Mouse (Mus musculus) MEL (cell line): ENCODE data around the gene Herc1. TPM values are rescaled to one million over a fixed set of nuclear protein-coding genes. Genes with fewer than 3 reads are reported as not detected.

ENCODE experiments used
- DNase-seq: peaks from one replicate; pipeline ENCODE4 v3.0.0; 2011; ENCODE audit warnings: low read depth, low spot score
- H3K27ac ChIP-seq: 2 replicates; pipeline ENCODE4 v1.5.1; 2012; ENCODE audit warnings: low read depth, mild to moderate bottlenecking, control low read depth, low read length, moderate library complexity; ENCODE audit not compliant: control insufficient read depth
- H3K27me3 ChIP-seq, 2 experiments: fragments of 150-350 bp in 1 of 2; sonication (generic) in 1 of 2; 2 replicates each; pipeline ENCODE4 v1.6.1; 2012; ENCODE audit warnings: low read length in 2 of 2, mild to moderate bottlenecking in 2 of 2, improper control_type of control experiment in 1 of 2, moderate library complexity in 1 of 2; ENCODE audit not compliant: insufficient read depth in 2 of 2, control insufficient read depth in 1 of 2
- H3K36me3 ChIP-seq, 2 experiments: 2 replicates each; pipeline ENCODE4 v1.6.1; 2012 to 2014; ENCODE audit warnings: low read length in 2 of 2, improper control_type of control experiment in 1 of 2, inconsistent platforms in 1 of 2, mild to moderate bottlenecking in 1 of 2; ENCODE audit not compliant: insufficient read depth in 2 of 2, control insufficient read depth in 1 of 2
- H3K4me1 ChIP-seq, 2 experiments: fragments of 150-350 bp in 1 of 2; sonication (generic) in 1 of 2; 2 replicates each; pipeline ENCODE4 v1.6.1; 2012; ENCODE audit warnings: low read length in 2 of 2, improper control_type of control experiment in 1 of 2, mild to moderate bottlenecking in 1 of 2; ENCODE audit not compliant: insufficient read depth in 2 of 2, control insufficient read depth in 1 of 2
- H3K4me3 ChIP-seq, 2 experiments: fragments of 150-350 bp in 1 of 2; sonication (generic) in 1 of 2; 2 replicates each; pipeline ENCODE4 v1.5.1; 2012; ENCODE audit warnings: low read depth in 2 of 2, low read length in 2 of 2, mild to moderate bottlenecking in 2 of 2, moderate library complexity in 2 of 2, control low read depth in 1 of 2, improper control_type of control experiment in 1 of 2; ENCODE audit not compliant: control insufficient read depth in 1 of 2, insufficient read depth in 1 of 2
- H3K79me2 ChIP-seq: 2 replicates; pipeline ENCODE4 v1.6.1; 2012; ENCODE audit warnings: mild to moderate bottlenecking, low read length, moderate library complexity; ENCODE audit not compliant: control insufficient read depth, poor library complexity, insufficient read depth
- H3K9ac ChIP-seq: 2 replicates; pipeline ENCODE4 v1.6.1; 2012; ENCODE audit warnings: low read depth, mild to moderate bottlenecking, control low read depth, low read length, moderate library complexity; ENCODE audit not compliant: control insufficient read depth, poor library complexity, severe bottlenecking
- H3K9me3 ChIP-seq: fragments of 150-350 bp; sonication (generic); replicated peaks from 2 replicates; pipeline ENCODE4 v1.6.1; 2012; ENCODE audit warnings: mild to moderate bottlenecking, low read length, improper control_type of control experiment, moderate library complexity; ENCODE audit not compliant: insufficient read depth
- CHD1 ChIP-seq: IDR thresholded peaks from 2 replicates; pipeline ENCODE4 v1.6.1; 2012; ENCODE audit warnings: low read depth, mild to moderate bottlenecking, inconsistent platforms, low read length, improper control_type of control experiment
- CHD2 ChIP-seq: IDR thresholded peaks from 2 replicates; pipeline ENCODE4 v1.6.1; 2011; ENCODE audit warnings: low read length, improper control_type of control experiment
- CTCF ChIP-seq, 3 experiments: IDR thresholded peaks in 2 of 3; conservative IDR thresholded peaks in 1 of 3; 2 replicates each; pipeline ENCODE4 v1.5.1; 2011 to 2012; ENCODE audit warnings: low read length in 3 of 3, low read depth in 2 of 3, mild to moderate bottlenecking in 2 of 3, improper control_type of control experiment in 1 of 3, inconsistent platforms in 1 of 3, mixed read lengths in 1 of 3, moderate library complexity in 1 of 3; ENCODE audit not compliant: control insufficient read depth in 1 of 3, insufficient read depth in 1 of 3, poor library complexity in 1 of 3, severe bottlenecking in 1 of 3
- ETS1 ChIP-seq: IDR thresholded peaks from 2 replicates; pipeline ENCODE4 v1.6.1; 2012; ENCODE audit warnings: low read depth, mild to moderate bottlenecking, inconsistent platforms, low read length, improper control_type of control experiment, moderate library complexity
- GABPA ChIP-seq: IDR thresholded peaks from 2 replicates; pipeline ENCODE4 v1.6.1; 2012; ENCODE audit warnings: low read depth, mild to moderate bottlenecking, inconsistent platforms, low read length, improper control_type of control experiment, moderate library complexity
- GATA1 ChIP-seq: IDR thresholded peaks from 2 replicates; pipeline ENCODE4 v1.6.1; 2011; ENCODE audit warnings: low read depth, low read length, improper control_type of control experiment
- MAFK ChIP-seq: IDR thresholded peaks from 2 replicates; pipeline ENCODE4 v1.6.1; 2011; ENCODE audit warnings: low read depth, mild to moderate bottlenecking, low read length, improper control_type of control experiment, borderline replicate concordance
- MAX ChIP-seq: IDR thresholded peaks from 2 replicates; pipeline ENCODE4 v1.6.1; 2011; ENCODE audit warnings: low read length, improper control_type of control experiment
- MAZ ChIP-seq: IDR thresholded peaks from 2 replicates; pipeline ENCODE4 v1.6.1; 2012; ENCODE audit warnings: low read depth, mild to moderate bottlenecking, inconsistent platforms, low read length, improper control_type of control experiment
- MYB ChIP-seq: IDR thresholded peaks from 2 replicates; pipeline ENCODE4 v1.6.1; 2011; ENCODE audit warnings: mild to moderate bottlenecking, low read depth, low read length, improper control_type of control experiment
- MYC ChIP-seq: IDR thresholded peaks from 2 replicates; pipeline ENCODE4 v1.6.1; 2011; ENCODE audit warnings: low read depth, mild to moderate bottlenecking, low read length, improper control_type of control experiment, moderate library complexity
- RAD21 ChIP-seq: IDR thresholded peaks from 2 replicates; pipeline ENCODE4 v1.6.1; 2011; ENCODE audit warnings: mild to moderate bottlenecking, low read depth, low read length, improper control_type of control experiment
- RCOR1 ChIP-seq: IDR thresholded peaks from 2 replicates; pipeline ENCODE4 v1.6.1; 2012; ENCODE audit warnings: low read depth, mild to moderate bottlenecking, inconsistent platforms, low read length, improper control_type of control experiment
- TAL1 ChIP-seq: IDR thresholded peaks from 2 replicates; pipeline ENCODE4 v1.6.1; 2012; ENCODE audit warnings: mild to moderate bottlenecking, inconsistent platforms, low read length, moderate library complexity, mixed read lengths
- TBP ChIP-seq: IDR thresholded peaks from 2 replicates; pipeline ENCODE4 v1.8.0; 2011; ENCODE audit warnings: low read depth, low read length, improper control_type of control experiment
- TCF12 ChIP-seq: IDR thresholded peaks from 2 replicates; pipeline ENCODE4 v1.6.1; 2014; ENCODE audit warnings: low read depth, mild to moderate bottlenecking, inconsistent platforms, low read length, improper control_type of control experiment, moderate library complexity
- USF2 ChIP-seq, 2 experiments: IDR thresholded peaks; 2 replicates each; pipeline ENCODE4 v1.6.1; 2011 to 2012; ENCODE audit warnings: improper control_type of control experiment in 2 of 2, low read length in 2 of 2, borderline replicate concordance in 1 of 2, inconsistent platforms in 1 of 2, low read depth in 1 of 2, mild to moderate bottlenecking in 1 of 2; ENCODE audit not compliant: insufficient read depth in 1 of 2
- ZKSCAN1 ChIP-seq: IDR thresholded peaks from 2 replicates; pipeline ENCODE4 v1.6.1; 2012; ENCODE audit warnings: low read depth, mild to moderate bottlenecking, inconsistent platforms, low read length, improper control_type of control experiment, moderate library complexity
- ZNF384 ChIP-seq: IDR thresholded peaks from 2 replicates; pipeline ENCODE4 v1.6.1; 2012; ENCODE audit warnings: low read depth, mild to moderate bottlenecking, inconsistent platforms, low read length, improper control_type of control experiment
- polyA plus RNA-seq, 2 experiments: library from polyadenylated mRNA; stranded (reverse) in 1 of 2; unstranded in 1 of 2; fragments of >175 nt in 1 of 2; fragments of >200 nt in 1 of 2; gene quantifications; 2 replicates each; pipeline versions ENCODE4 v1.2.1 to v1.2.4; 2012; ENCODE audit warnings: low replicate concordance in 2 of 2, low read depth in 1 of 2; ENCODE audit not compliant: insufficient read length in 2 of 2, insufficient read depth in 1 of 2, missing spikeins in 1 of 2
- total RNA-seq: library from RNA; depleted of rRNA; stranded (reverse); fragments of 300-350 nt; gene quantifications from 2 replicates; pipeline ENCODE4 v1.2.3, GENCODE M21; 2012

The Herc1 gene
- total and polyA plus RNA-seq, 3 experiments: 22.7 to 28.8 (median 23.2) TPM

DNA sequence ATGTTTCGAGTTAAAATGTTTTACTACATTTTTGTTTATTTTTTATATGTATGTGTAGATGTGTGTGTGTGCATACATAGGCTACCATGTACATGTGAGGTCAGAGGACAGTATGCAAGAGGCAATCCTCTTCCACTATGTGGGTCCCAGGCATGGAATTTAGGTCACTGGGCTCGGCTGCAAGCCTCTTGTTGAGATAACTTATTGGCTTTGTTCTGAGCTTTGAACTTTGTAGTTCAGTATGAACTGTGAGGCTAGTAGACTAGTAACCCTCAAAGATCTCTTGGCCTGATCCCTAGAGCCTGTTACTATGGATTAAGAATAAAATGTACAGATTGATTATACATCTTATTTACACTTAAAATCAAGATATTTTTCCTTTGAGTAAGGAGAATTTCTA lies 23.4 kb upstream of the Herc1 start:
- TF ChIP-seq ZNF384: no peak
- no peak for TF ChIP-seq MYC
- TF ChIP-seq MYB: no peak
- no peak for TF ChIP-seq RAD21
- TF ChIP-seq, all 39 proteins: peak for 0
- DNase-seq: no peak

GRCm38 (mm10) chr9:66329474-66329873 lies 20.8 kb upstream of the Herc1 start:
- no peaks in the 10 kb centered on the region for H3K79me2 ChIP-seq
- TF ChIP-seq CHD1 (no peak), USF2 (IDR thresholded peaks at IDR 0.05; ENCODE audit: borderline replicate concordance in 1 of 2, insufficient read depth in 1 of 2, low read depth in 1 of 2, low read length in 2 of 2) (no peak), MAFK (no peak), MAZ (no peak), MAX (no peak), MYB (no peak), CHD2 (no peak), GABPA (no peak), CTCF (IDR thresholded peaks at IDR 0.05 in 2 of 3, conservative IDR thresholded peaks at IDR 0.05 in 1 of 3; ENCODE audit: control insufficient read depth in 1 of 3, insufficient read depth in 1 of 3, low read depth in 2 of 3, low read length in 3 of 3, poor library complexity in 1 of 3, severe bottlenecking in 1 of 3) (no peak), RCOR1 (no peak), TBP (no peak), ZKSCAN1 (no peak), TCF12 (no peak), GATA1 (no peak), TAL1 (no peak), ETS1 (no peak)
- TF ChIP-seq, all 39 proteins: peak for 0
- Histone ChIP-seq H3K9ac (no peak overlapping the region), H3K4me3 (no peak overlapping the region), H3K36me3 (peaks cover 0 to 3% of the 10 kb centered on the region in 2 experiments; a peak in 2 of 4 replicates), H3K27ac (no peak overlapping the region), H3K9me3 (no peaks in the 10 kb centered on the region), H3K27me3 (peaks cover 1 to 2% of the 10 kb centered on the region in 2 experiments; a peak in 3 of 4 replicates), H3K4me1 (no peaks in the 10 kb centered on the region)
- no peak for DNase-seq

More for the DNA sequence above, 23.4 kb upstream of the Herc1 start:
- Histone ChIP-seq H3K9me3 (no peaks in the 10 kb centered on the region), H3K79me2 (no peaks in the 10 kb centered on the region), H3K27me3 (no peaks in the 10 kb centered on the region; a peak in 2 of 4 replicates), H3K36me3 (peaks cover 0 to 3% of the 10 kb centered on the region in 2 experiments; a peak in 2 of 4 replicates), H3K4me1 (no peaks in the 10 kb centered on the region), H3K4me3 (no peak overlapping the region), H3K9ac (no peak overlapping the region), H3K27ac (no peak overlapping the region)
